Mouse (Mus musculus): ENCODE data around the gene Gm17428. TPM values are rescaled to one million over a fixed set of nuclear protein-coding genes. Genes with fewer than 3 reads are reported as not detected.

Gm17428 gene
- polyA plus RNA-seq, 1 experiment from 2014 or later = not detected

GRCm38 (mm10) chr14:55006541-55006940, 29.8 kb downstream of the Gm17428 start:
- no peak overlapping the region for H3K27ac ChIP-seq
- no peak overlapping the region for H3K9ac ChIP-seq
- no peaks in the 10 kb centered on the region for H3K9me3 ChIP-seq (replicated peaks)
- ATAC-seq (replicated peaks; ENCODE audit: low FRiP score) = no peak
- WGBS = 72% methylated on average over 3 of the region's 3 CpGs
- H3K27me3 ChIP-seq = no peaks in the 10 kb centered on the region
- no peaks in the 10 kb centered on the region for H3K36me3 ChIP-seq
- H3K4me2 ChIP-seq = no peak overlapping the region
- H3K4me3 ChIP-seq (replicated peaks) = no peak overlapping the region
- H3K4me1 ChIP-seq = peaks cover 28% of the 10 kb centered on the region

GRCm38 (mm10) chr14:55007120-55007908, 30.6 kb downstream of the Gm17428 start:
- peaks cover 23% of the 10 kb centered on the region for H3K4me1 ChIP-seq
- no peaks in the 10 kb centered on the region for H3K27me3 ChIP-seq
- no peak overlapping the region for H3K4me3 ChIP-seq (replicated peaks)
- H3K27ac ChIP-seq = no peak overlapping the region
- no peak for ATAC-seq (replicated peaks; ENCODE audit: low FRiP score)
- H3K9ac ChIP-seq = no peak overlapping the region
- no peaks in the 10 kb centered on the region for H3K9me3 ChIP-seq (replicated peaks)
- no peak overlapping the region for H3K4me2 ChIP-seq
- 86% methylated on average over 9 of the region's 9 CpGs for WGBS
- no peaks in the 10 kb centered on the region for H3K36me3 ChIP-seq

GRCm38 (mm10) chr14:55008417-55008816, 31.7 kb downstream of the Gm17428 start:
- Histone ChIP-seq H3K4me3 (replicated peaks) (no peak overlapping the region), H3K27ac (no peak overlapping the region), H3K9me3 (replicated peaks) (no peaks in the 10 kb centered on the region), H3K27me3 (no peaks in the 10 kb centered on the region), H3K4me1 (peaks cover 12% of the 10 kb centered on the region), H3K4me2 (no peak overlapping the region), H3K9ac (no peak overlapping the region), H3K36me3 (no peaks in the 10 kb centered on the region)
- 79% methylated on average over 8 of the region's 8 CpGs for WGBS
- ATAC-seq (replicated peaks; ENCODE audit: low FRiP score) = no peak

- Histone ChIP-seq H3K4me1 (peaks cover 3% of the 10 kb centered on the region; the same call in 1 of the 2 replicates), H3K4me2 (no peak overlapping the region), H3K9ac (no peak overlapping the region), H3K27me3 (no peaks in the 10 kb centered on the region), H3K4me3 (replicated peaks) (no peak overlapping the region), H3K27ac (no peak overlapping the region), H3K9me3 (replicated peaks) (no peaks in the 10 kb centered on the region), H3K36me3 (no peaks in the 10 kb centered on the region)
- ATAC-seq (replicated peaks; ENCODE audit: low FRiP score) = no peak
- 64% methylated on average over 4 of the region's 4 CpGs for WGBS
These were observed 34.4 kb downstream of the Gm17428 start for GRCm38 (mm10) chr14:55011116-55011515.

- ATAC-seq (replicated peaks; ENCODE audit: low FRiP score) = peak; percentile 22
- H3K27ac ChIP-seq = peak overlapping the region; percentile 96
- H3K9me3 ChIP-seq (replicated peaks) = no peaks in the 10 kb centered on the region
- peaks cover 21% of the 10 kb centered on the region for H3K36me3 ChIP-seq
- peaks cover 3% of the 10 kb centered on the region; the same call in 1 of the 2 replicates for H3K4me1 ChIP-seq
- peak overlapping the region; percentile 84 for H3K4me2 ChIP-seq
- no peaks in the 10 kb centered on the region for H3K27me3 ChIP-seq
- H3K9ac ChIP-seq = peak overlapping the region; percentile 66
- under 1% methylated on average over 27 of the region's 27 CpGs for WGBS
- H3K4me3 ChIP-seq (replicated peaks) = peak overlapping the region; percentile 89
These were observed 37.9 kb downstream of the Gm17428 start for GRCm38 (mm10) chr14:55014591-55014990.

GRCm38 (mm10) chr14:55014991-55015766, 38.4 kb downstream of the Gm17428 start, which contains the start of gene Ngdn:
Gene Ngdn (plus strand): TSS chr14:55015454.
- Histone ChIP-seq H3K9me3 (replicated peaks) (no peaks in the 10 kb centered on the region), H3K27me3 (no peaks in the 10 kb centered on the region), H3K4me2 (peak within 1 kb of the TSS; percentile 84), H3K9ac (peak within 1 kb of the TSS; percentile 77), H3K27ac (peak within 1 kb of the TSS; percentile 96), H3K4me1 (peaks cover 3% of the 10 kb centered on the region; the same call in 1 of the 2 replicates), H3K36me3 (peaks cover 24% of the 10 kb centered on the region), H3K4me3 (replicated peaks) (peak within 1 kb of the TSS; percentile 89)
- ATAC-seq (replicated peaks; ENCODE audit: low FRiP score) = peak; percentile 97
- WGBS = under 1% methylated on average over 36 of the region's 36 CpGs

- under 1% methylated on average over 17 of the region's 17 CpGs for WGBS
These were observed 39.0 kb downstream of the Gm17428 start for GRCm38 (mm10) chr14:55015767-55016111.

GRCm38 (mm10) chr14:55016876-55017275, 40.1 kb downstream of the Gm17428 start:
- H3K4me1 ChIP-seq = peaks cover 3% of the 10 kb centered on the region; the same call in 1 of the 2 replicates
- no peak overlapping the region for H3K27ac ChIP-seq
- whole genome bisulfite sequencing = 92% methylated on average over 16 of the region's 16 CpGs
- H3K4me2 ChIP-seq = no peak overlapping the region
- peaks cover 41% of the 10 kb centered on the region for H3K36me3 ChIP-seq
- no peak overlapping the region for H3K4me3 ChIP-seq (replicated peaks)
- no peak overlapping the region for H3K9ac ChIP-seq
- no peak for ATAC-seq (replicated peaks; ENCODE audit: low FRiP score)
- H3K27me3 ChIP-seq = no peaks in the 10 kb centered on the region
- no peaks in the 10 kb centered on the region for H3K9me3 ChIP-seq (replicated peaks)

More at GRCm38 (mm10) chr14:55015767-55016111, 39.0 kb downstream of the Gm17428 start:
- Histone ChIP-seq H3K27me3 (no peaks in the 10 kb centered on the region), H3K4me2 (peak overlapping the region; percentile 74), H3K4me1 (peaks cover 3% of the 10 kb centered on the region; the same call in 1 of the 2 replicates), H3K27ac (peak overlapping the region; percentile 90), H3K4me3 (replicated peaks) (peak overlapping the region; percentile 89), H3K36me3 (peaks cover 29% of the 10 kb centered on the region), H3K9me3 (replicated peaks) (no peaks in the 10 kb centered on the region), H3K9ac (peak overlapping the region; percentile 77)
- peak; percentile 49; the same call in 1 of the 2 replicates for ATAC-seq (replicated peaks; ENCODE audit: low FRiP score)

- peaks cover 75% of the 10 kb centered on the region for H3K36me3 ChIP-seq
- no peaks in the 10 kb centered on the region for H3K27me3 ChIP-seq
- no peak overlapping the region for H3K4me2 ChIP-seq
- H3K4me3 ChIP-seq (replicated peaks) = no peak overlapping the region
- no peak overlapping the region for H3K9ac ChIP-seq
- WGBS = 88% methylated on average over 9 of the region's 9 CpGs
- H3K4me1 ChIP-seq = 0 out of 2 replicates have a peak, but pooled peaks cover 3% of the 10 kb centered on the region
- no peaks in the 10 kb centered on the region for H3K9me3 ChIP-seq (replicated peaks)
- no peak for ATAC-seq (replicated peaks; ENCODE audit: low FRiP score)
- no peak overlapping the region for H3K27ac ChIP-seq
These were observed 43.7 kb downstream of the Gm17428 start for GRCm38 (mm10) chr14:55020394-55020793.

- H3K27ac ChIP-seq = no peak overlapping the region
These were observed 46.3 kb downstream of the Gm17428 start for GRCm38 (mm10) chr14:55023011-55023410.

GRCm38 (mm10) chr14:55024236-55024635, 47.5 kb downstream of the Gm17428 start:
- H3K36me3 ChIP-seq = peaks cover 62% of the 10 kb centered on the region
- ATAC-seq (replicated peaks; ENCODE audit: low FRiP score) = no peak
- H3K9me3 ChIP-seq (replicated peaks) = no peaks in the 10 kb centered on the region
- no peaks in the 10 kb centered on the region for H3K27me3 ChIP-seq
- H3K4me3 ChIP-seq (replicated peaks) = no peak overlapping the region
- H3K4me1 ChIP-seq = peaks cover 18% of the 10 kb centered on the region
- no peak overlapping the region for H3K9ac ChIP-seq
- H3K27ac ChIP-seq = no peak overlapping the region
- H3K4me2 ChIP-seq = no peak overlapping the region
- whole genome bisulfite sequencing = 61% methylated on average over 7 of the region's 7 CpGs

More at GRCm38 (mm10) chr14:55023011-55023410, 46.3 kb downstream of the Gm17428 start:
- no peaks in the 10 kb centered on the region for H3K27me3 ChIP-seq
- peaks cover 70% of the 10 kb centered on the region for H3K36me3 ChIP-seq
- H3K9me3 ChIP-seq (replicated peaks) = no peaks in the 10 kb centered on the region
- H3K9ac ChIP-seq = no peak overlapping the region
- H3K4me2 ChIP-seq = no peak overlapping the region
- H3K4me1 ChIP-seq = peaks cover 8% of the 10 kb centered on the region; the same call in 1 of the 2 replicates
- WGBS = 88% methylated on average over 15 of the region's 15 CpGs
- H3K4me3 ChIP-seq (replicated peaks) = no peak overlapping the region
- no peak for ATAC-seq (replicated peaks; ENCODE audit: low FRiP score)

- Histone ChIP-seq H3K9ac (no peak overlapping the region), H3K4me1 (peaks cover 18% of the 10 kb centered on the region), H3K27ac (no peak overlapping the region), H3K27me3 (no peaks in the 10 kb centered on the region), H3K4me2 (no peak overlapping the region), H3K36me3 (peaks cover 54% of the 10 kb centered on the region), H3K4me3 (replicated peaks) (no peak overlapping the region), H3K9me3 (replicated peaks) (no peaks in the 10 kb centered on the region)
- 0 out of 2 replicates have a peak, but pooled peaks have one; percentile 4 for ATAC-seq (replicated peaks; ENCODE audit: low FRiP score)
- 80% methylated on average over 5 of the region's 5 CpGs for WGBS
These were observed 48.8 kb downstream of the Gm17428 start for GRCm38 (mm10) chr14:55025527-55025926.
